Mouse (Mus musculus): Measurements from ENCODE around the gene Capn1.
A peak's percentile ranks its signal among the peaks of the same experiment; 100 is the strongest.

Capn1 gene

DNA sequence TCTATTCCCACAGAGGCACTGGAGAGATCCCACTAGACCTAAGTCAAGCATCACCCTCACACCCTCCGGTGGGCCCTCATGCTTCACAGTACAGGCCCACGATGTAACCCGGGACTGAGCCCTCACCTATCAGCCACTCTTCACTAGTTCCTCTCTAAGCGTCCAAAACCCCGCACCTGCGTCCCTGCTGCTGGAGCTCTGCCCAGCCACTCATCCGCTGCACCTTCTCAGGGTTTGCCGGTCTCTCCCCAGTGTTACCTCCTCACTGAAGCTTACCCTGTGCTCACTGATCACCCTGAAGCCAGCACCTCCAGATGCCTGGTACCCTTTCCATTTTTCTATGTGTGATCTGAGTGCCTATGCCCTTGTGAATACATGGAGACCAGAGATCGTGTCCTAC, 26.6 kb upstream of the Capn1 start:
- no peak for ATAC-seq (ENCODE audit: insufficient number of reproducible peaks, low FRiP score, low TSS enrichment)

- ATAC-seq (ENCODE audit: insufficient number of reproducible peaks, low FRiP score, low TSS enrichment): no peak
These were observed 24.3 kb upstream of the Capn1 start for GRCm38 (mm10) chr19:6040002-6040401.

- ATAC-seq (ENCODE audit: insufficient number of reproducible peaks, low FRiP score, low TSS enrichment): no peak
These were observed 22.6 kb upstream of the Capn1 start for GRCm38 (mm10) chr19:6038326-6038725.

GRCm38 (mm10) chr19:6037695-6038094, 22.0 kb upstream of the Capn1 start:
- no peak for ATAC-seq (ENCODE audit: insufficient number of reproducible peaks, low FRiP score, low TSS enrichment)

- ATAC-seq (ENCODE audit: insufficient number of reproducible peaks, low FRiP score, low TSS enrichment): no peak
These were observed 20.4 kb upstream of the Capn1 start for GRCm38 (mm10) chr19:6035966-6036585.

GRCm38 (mm10) chr19:6030520-6031280, 15.0 kb upstream of the Capn1 start:
- no peak for ATAC-seq (ENCODE audit: insufficient number of reproducible peaks, low FRiP score, low TSS enrichment)

- ATAC-seq (ENCODE audit: insufficient number of reproducible peaks, low FRiP score, low TSS enrichment): no peak
These were observed 13.7 kb upstream of the Capn1 start for GRCm38 (mm10) chr19:6029426-6029825.

GRCm38 (mm10) chr19:6028991-6029390, 13.3 kb upstream of the Capn1 start:
- ATAC-seq (ENCODE audit: insufficient number of reproducible peaks, low FRiP score, low TSS enrichment): no peak

GRCm38 (mm10) chr19:6023930-6024329, 8.2 kb upstream of the Capn1 start:
- no peak for ATAC-seq (ENCODE audit: insufficient number of reproducible peaks, low FRiP score, low TSS enrichment)

DNA sequence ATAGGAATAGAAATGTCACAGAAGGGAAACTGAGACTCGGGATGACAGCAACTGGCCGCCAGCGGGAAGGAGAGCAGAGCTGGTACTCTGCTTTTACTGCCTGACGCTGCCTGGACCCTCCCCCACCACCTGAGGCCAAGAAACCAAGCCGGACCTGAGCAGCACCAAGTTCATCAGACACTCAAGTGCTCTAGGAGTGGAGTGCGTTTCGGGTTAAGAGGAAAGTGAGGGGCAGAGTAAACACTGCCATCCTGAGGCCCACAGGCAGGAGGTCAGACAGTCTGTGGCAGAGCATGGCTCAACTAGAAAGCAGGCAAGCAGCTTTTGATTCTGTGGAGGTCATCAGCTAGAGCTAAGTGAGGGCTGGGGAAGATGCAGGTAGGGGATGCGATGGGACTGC, 7.4 kb upstream of the Capn1 start:
- no peak for ATAC-seq (ENCODE audit: insufficient number of reproducible peaks, low FRiP score, low TSS enrichment)

- ATAC-seq (ENCODE audit: insufficient number of reproducible peaks, low FRiP score, low TSS enrichment): no peak
These were observed 4.6 kb upstream of the Capn1 start for GRCm38 (mm10) chr19:6020276-6020675.

- ATAC-seq (ENCODE audit: insufficient number of reproducible peaks, low FRiP score, low TSS enrichment): no peak
These were observed 2.7 kb upstream of the Capn1 start for GRCm38 (mm10) chr19:6018142-6019089.

GRCm38 (mm10) chr19:6016532-6016931, 835 bp upstream of the Capn1 start:
- no peak for ATAC-seq (ENCODE audit: insufficient number of reproducible peaks, low FRiP score, low TSS enrichment)

- peak; percentile 69; the same call in 1 of the 2 replicates for ATAC-seq (ENCODE audit: insufficient number of reproducible peaks, low FRiP score, low TSS enrichment)
These were observed 646 bp downstream of the Capn1 start for GRCm38 (mm10) chr19:6014991-6015510.

DNA sequence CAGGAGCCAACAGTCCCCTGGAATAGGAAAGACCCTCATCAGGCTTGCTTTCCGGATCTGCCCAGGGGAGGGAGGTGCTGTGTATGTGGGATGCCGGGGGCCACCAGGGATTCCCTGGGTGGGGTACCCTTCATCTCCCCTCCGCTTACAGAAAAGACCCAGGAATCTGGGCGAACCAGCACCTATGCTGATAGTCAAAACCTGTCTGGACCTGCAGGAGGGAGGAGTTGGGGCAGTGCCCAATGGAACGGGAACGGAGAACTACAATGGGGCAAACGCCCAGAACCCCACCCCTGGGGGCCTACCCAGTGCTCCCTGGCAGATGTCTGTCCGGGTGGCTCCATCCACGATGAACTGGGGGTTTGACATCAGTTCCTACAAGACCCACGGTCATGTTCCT, 2.0 kb downstream of the Capn1 start:
- ATAC-seq (ENCODE audit: insufficient number of reproducible peaks, low FRiP score, low TSS enrichment): no peak

DNA sequence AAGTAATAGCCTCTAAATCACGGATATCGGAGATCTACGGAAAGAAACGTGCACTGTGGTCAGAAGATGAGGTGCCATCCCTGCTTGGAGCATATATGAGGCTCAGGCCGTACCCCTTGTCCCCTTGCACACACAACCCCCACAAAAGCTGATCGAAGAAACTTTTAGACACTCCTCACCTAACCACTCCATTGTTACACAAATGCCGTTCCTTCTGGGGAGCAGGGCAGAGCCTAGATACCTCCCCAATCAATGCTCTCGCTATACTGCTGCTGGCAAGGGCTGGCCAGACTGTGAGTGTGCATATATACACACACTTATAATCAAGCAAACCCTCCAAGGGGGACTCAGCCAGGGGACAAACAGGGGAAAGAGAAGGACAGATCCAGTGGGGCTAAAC, 6.6 kb downstream of the Capn1 start:
- ATAC-seq (ENCODE audit: insufficient number of reproducible peaks, low FRiP score, low TSS enrichment): no peak

DNA sequence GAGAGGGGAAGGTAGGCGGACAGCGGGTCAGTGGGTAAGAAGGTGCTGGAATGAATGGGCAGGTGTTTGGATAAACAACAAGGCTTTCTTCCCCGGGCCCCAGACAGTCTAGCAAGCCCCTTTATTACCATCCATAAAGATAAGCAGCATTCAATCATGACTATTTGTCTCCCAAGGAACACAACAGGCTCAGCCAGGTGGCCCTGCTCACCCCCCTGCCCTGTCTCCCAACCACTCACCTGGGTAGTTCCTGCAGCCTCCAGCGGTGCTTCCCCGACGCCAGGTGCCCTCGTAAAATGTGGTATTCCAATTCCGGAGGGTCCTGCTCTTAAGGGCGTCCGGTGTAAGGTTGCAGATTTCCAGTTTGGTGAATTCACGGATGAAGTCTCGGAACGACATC, 8.7 kb downstream of the Capn1 start:
- ATAC-seq (ENCODE audit: insufficient number of reproducible peaks, low FRiP score, low TSS enrichment): no peak

- no peak for ATAC-seq (ENCODE audit: insufficient number of reproducible peaks, low FRiP score, low TSS enrichment)
These were observed 10.2 kb downstream of the Capn1 start for GRCm38 (mm10) chr19:6005541-6005940.

DNA sequence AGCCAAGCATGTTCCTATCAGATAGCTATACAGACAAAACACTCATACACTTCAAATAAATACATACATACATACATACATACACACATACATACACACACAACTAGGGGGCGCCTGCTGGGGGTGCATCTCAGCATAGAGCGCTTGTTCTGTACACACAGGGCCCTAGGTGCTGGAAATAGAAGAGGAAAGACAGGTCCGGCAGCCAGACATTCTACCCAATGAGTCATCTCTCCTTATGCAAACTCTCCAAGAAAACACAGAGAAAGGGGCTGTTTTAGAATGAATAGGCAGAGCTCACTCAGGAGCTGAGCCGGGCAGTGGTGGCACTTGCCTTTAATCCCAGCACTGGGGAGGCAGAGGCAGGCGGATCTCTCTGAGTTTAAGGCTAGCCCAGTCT, 15.7 kb downstream of the Capn1 start:
- no peak for ATAC-seq (ENCODE audit: insufficient number of reproducible peaks, low FRiP score, low TSS enrichment)

GRCm38 (mm10) chr19:5998180-5998579, 17.5 kb downstream of the Capn1 start:
- no peak for ATAC-seq (ENCODE audit: insufficient number of reproducible peaks, low FRiP score, low TSS enrichment)

DNA sequence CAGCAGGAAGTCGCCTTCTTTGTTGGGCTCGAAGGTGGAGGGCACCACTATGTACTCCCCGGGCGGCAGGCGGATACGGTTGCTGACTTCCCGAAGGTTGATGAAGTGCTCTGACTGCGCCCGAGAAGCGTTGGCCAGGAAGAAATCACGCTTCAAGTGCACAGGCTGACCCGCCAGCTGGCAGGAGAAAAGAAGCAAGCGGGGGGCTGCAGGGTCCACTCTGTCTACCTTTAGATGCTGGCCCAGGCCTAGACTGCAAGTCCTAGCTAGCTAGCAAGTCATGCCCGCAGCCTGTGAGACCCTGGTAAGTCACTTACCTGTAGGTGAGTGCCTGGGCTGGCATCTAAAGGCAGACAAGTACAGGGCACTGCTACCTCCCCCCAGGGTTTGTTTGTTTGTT, 21.0 kb downstream of the Capn1 start:
- ATAC-seq (ENCODE audit: insufficient number of reproducible peaks, low FRiP score, low TSS enrichment): no peak

All from cerebellum, adult (tissue).